Mouse (Mus musculus) cerebellum, postnatal 25 days (tissue): ENCODE data around the gene Lrrc4c.

Experiments used
- DNase-seq, 2 experiments: peaks; one replicate each; pipeline ENCODE4 v3.0.0; 2021; ENCODE audit warnings: mixed read lengths in 2 of 2

Gene Lrrc4c

DNA sequence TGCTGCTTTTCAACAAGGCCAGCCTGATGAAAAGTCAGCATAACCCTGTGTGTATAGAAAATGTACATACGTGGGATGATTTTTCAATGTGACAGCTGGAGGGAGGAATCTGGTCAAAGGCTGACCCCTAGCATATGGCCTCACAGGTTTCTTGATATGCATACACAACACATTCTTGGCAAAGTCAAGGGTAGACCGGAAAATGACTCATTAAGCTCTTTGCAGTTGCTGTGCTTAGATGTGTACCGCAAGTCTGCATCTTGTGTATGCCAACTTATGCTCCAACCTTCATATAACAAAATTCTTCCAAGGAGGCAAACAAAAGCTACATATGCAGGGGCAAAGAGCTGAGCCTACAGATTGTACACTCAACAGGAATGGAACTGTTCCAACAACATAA lies 631.6 kb downstream of the Lrrc4c start:
- DNase-seq = peak; percentile 23 to 41

DNA sequence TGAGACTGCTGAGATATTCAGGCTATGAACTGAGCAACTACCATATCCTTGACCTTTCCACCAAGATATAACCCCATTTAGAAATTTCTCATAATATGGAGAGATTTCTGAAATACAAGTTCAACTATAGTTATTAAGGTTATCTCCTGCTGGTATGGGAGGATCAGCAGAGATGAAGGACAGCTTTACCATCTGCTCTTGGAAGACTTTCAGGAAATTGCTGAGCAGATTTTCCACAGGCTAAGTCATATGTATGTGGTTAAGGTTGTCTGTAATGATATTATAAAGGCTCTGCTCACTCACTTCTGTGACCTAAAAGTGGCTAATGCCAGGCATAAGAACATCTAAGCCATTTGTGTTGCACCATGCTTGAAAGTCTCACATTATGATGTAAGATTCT lies 681.6 kb downstream of the Lrrc4c start:
- DNase-seq = peak in 1 of 2 experiments; percentile 27

DNA sequence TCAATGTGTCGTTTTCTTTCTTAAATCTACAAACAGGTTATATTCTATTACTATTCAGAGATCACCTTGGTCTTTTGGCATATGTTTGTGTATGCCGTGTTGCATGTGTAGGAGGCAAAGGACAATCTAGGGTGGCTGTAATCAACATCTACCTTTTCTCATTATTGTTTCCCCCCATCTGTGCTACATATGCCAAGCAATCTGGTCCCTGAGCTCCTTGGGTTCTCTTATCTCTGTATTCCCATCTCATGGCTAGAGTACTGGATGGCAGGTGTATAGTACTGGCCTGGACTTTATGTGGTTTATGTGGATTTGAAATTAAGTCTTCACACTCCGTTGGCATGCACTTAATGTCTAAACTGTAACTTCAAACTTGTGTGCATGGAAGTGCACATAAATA lies 700.4 kb downstream of the Lrrc4c start:
- peak in 1 of 2 experiments; percentile 61 for DNase-seq

DNA sequence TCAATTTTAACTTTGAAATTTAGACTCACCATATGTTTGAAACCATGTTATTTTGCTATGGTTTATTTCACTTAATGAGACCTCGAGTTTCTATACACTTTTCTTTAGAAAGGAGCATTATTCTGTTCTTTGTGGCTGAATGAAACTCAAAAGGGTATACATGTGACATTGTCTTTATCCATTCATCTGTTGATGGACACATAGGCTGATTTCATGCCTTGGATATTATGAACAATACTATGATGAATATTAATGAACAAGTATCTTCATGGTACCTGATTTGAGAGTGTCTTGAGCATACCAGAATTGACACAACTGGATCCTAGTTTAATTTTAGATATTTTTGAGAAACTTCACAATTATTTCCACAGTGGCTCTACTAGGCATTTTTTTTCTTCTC lies 709.0 kb downstream of the Lrrc4c start:
- no peak for DNase-seq

DNA sequence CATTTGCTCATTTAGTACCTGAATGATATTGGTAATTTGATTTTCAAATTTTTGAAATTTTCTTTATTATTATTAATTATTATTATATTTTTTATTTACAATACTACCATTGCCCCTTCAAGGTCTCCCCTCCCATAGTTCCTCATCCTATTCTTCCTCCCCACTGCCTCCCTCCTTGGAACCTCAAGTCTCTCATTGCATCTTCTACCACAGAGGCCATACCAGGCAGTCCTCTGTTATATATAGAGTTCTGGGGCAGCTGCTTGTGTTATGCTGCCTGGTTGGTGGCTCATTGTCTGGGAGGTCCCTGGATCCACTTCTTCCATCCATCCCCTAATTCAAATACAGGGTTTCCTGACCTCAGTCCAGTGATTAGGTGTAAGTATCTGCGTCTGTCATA lies 709.6 kb downstream of the Lrrc4c start:
- no peak for DNase-seq

DNA sequence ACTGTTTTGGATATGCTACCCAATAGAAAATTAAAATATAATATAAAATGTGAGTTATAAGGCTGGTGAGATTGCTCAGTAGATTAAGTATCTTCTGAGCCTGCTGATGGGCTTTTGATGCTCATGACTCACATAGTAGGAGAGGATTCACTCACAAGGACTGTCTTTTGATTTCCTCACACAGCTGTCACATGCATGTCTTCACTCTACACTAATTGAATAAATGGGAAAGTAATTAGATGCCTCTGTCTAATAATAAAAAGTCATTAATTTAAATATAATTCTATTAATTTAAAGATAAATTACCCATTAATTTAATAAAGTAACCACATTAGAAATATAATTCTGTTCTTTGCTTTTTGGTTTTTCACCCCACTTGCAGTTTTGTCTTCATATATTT lies 718.4 kb downstream of the Lrrc4c start:
- DNase-seq = no peak

DNA sequence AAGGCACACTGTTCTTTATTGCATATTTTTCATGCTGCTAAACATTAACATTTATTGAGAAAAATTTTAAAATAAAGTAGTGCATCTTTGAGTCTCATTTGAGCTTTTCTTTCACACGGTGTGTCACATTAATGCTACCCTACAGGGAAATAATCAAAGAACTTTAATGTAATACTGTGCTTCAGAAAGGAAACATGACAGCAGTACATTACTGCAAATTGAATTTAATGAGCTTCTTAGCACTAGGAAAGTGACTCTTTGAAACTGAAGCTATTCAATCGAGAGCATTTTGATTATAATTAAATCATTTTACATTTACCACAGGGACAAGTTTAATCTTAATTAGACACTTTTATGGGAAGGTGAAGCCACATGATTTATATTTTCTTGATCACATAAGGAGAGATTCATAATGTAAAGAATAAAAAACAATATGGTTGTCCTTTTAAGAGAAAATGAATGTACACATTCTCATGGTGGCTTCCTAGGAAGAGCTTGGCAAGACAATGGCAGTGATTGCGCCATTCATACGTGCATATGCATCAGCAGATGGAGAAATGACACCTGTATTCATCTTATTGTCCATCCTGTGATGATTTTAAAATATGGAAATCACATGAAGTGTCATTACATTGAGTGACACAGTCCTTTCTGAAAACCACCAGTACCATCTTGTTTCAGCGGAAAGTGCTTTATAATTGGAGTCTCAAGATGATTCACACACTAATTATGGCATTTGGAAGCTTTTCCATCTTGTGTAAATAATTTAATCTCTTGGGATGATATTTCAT lies 719.2 kb downstream of the Lrrc4c start:
- no peak for DNase-seq

DNA sequence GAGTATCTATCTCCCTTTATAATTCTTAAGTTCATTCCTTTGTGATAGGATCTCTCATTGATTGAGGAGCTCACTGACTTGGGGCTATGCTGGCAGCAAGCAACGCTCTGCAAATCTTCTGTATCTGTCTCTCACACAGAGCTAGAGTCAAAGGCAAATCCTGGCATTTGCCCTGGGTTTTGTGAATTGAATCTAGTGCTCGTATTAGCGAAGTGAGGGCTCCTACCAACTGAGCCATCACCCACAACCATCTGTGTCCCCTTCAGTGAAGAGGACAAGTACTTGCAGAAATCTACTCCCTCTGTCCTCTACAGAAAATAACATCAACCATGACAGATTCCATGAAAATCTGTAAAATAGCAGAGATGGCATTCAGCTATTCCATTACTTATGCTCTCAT lies 726.0 kb downstream of the Lrrc4c start:
- peak in 1 of 2 experiments; percentile 11 for DNase-seq

DNA sequence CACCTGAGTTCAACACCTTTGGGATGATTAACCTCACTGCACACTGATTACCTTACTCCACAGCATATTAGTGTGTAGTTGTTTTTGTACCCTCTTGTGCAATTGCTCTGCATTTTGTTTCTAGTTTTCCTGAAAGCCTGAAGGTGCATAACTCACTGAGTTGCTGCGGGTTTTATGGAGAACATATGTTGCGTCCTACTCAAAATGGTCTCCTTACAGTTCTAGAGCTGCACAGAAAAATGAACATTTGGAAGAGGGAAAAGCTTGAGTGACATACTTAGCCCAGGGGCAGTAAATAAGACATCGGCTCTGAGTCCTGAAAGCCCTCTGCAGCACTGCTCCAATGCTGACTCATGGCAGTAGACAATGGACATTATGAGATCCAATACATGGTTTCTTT lies 727.7 kb downstream of the Lrrc4c start:
- no peak for DNase-seq

DNA sequence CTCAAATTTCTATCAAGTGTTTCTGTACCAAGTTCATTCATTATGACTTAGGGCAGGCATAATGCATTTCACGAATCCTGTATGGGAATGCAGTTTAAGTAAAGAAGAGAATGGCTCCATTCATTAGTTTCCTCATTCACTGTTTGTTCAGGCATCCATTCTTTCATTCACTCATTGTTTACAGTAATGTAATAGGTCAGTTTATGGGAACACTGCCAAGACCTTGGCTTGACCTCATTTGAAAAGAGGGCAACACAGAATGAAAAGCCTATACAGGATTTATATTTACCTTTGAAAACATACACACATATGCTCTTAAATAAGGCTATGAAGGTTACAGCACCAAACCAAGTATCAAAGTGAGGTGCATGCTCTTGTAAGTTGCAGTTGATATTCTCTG lies 762.2 kb downstream of the Lrrc4c start:
- no peak for DNase-seq

DNA sequence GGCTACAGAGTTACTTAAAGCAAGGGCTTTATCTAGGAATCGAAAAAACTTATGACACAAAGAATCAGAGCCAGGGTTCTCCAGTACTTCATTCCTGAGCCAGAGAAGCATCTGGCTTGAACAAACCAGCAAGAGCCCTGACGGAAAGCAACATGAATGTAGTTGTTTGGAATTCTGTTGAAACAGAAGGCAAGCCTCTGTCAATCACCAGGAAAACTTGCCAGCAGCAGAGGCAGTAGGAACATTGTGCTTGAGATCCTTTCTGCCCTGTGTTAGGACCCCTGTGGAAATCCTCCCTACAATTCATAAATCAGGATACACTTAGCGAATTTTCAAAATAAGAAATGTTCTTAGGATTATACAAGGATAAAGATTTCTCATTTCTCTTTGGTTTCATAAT lies 780.0 kb downstream of the Lrrc4c start:
- no peak for DNase-seq

DNA sequence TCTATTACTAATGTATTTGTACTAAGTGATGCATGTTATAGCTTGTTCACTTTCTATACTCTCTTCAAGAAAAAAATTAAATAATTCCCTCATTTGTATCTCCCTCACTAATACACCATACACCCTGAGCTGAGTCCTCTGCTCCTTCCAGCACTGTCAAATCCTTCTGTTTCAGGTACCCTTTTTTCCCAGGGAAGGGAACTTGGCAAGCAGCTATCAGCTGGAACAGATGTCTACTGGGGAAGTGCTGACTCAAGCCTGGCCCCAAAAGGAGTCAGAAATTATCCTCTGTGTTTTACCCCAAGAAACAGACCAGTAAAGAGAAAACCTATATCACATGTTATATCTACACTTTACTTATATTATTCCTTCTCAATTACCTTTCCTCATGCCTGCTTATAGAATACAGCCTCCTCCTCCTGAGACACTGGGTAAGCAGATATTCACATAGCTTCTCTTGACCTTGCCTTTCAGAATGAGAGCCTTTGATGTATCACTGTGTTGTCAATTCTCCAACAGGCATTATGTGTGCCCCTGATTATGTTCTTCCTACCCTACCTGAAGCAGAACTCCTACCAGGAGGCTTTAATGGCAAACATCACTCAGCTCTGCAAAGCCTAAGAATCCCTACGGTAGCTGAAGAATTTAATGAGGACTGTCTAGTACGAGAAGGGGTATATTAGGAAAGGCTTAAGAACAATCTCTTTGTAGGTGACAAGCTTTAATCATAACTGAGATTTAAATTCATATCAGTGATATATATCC lies 785.6 kb downstream of the Lrrc4c start:
- DNase-seq = peak in 1 of 2 experiments; percentile 11

DNA sequence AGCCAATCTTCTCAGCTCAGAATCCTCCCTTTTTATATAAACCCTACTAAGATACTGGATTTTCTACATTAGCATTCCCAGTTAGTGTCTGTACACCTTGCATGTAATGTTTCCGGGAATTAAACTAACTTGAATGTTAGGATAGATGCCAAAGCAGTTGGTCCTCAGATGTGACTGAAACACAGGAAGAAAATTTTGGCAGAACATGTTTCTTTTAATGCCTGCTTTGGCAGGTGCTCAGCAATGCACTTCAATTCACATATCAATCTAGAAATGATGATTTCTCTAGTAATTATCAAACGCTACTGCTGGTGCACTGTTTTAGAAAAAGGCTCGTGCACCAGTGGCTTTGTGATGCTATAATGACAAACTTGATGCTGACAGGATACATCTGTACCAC lies 806.3 kb downstream of the Lrrc4c start:
- DNase-seq = peak; percentile 10 to 15

DNA sequence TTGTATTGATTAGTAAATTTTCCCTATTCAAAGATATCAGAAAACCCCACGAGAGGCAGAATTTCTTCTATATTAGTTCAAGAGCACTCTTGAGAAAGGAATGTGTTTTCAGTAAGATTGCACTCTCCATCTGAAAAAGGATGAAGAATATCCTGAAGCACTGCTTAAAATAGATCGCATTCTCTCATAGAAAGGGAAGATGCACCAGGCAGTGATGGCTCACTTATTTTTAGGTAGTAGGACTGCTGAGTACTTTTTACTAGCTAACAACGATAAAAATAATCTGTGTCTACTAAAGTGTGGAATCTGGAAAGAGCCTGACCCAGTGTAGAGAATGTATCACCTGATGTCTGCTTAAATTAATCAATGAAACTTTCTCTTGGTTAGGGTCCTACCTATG lies 820.5 kb downstream of the Lrrc4c start:
- DNase-seq = no peak

DNA sequence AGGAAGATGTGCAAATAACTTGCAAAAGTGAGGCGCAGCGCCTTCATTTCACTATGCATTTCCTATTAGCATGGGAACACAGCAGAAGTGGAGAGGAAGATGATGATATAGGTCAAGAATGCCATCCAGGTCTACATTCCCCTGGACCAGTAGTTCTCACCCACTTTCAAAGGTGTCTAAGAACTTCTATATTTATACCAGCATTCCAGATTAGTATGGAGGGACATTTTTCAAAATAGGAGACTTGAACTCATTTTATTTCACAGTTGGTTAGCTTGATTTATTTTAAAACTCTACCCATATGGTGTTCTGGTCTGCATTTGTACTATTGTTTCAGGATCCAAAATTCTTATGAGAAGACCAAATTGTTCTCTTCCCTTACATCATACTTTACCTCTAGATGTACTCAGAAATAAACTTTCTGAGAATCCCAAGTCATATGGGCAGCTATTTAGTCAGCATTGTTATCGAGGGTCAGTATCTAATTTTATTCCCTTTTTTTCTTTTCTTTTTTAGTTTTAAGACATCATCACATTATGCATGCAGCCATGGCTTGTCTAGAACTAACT lies 833.7 kb downstream of the Lrrc4c start:
- no peak for DNase-seq

DNA sequence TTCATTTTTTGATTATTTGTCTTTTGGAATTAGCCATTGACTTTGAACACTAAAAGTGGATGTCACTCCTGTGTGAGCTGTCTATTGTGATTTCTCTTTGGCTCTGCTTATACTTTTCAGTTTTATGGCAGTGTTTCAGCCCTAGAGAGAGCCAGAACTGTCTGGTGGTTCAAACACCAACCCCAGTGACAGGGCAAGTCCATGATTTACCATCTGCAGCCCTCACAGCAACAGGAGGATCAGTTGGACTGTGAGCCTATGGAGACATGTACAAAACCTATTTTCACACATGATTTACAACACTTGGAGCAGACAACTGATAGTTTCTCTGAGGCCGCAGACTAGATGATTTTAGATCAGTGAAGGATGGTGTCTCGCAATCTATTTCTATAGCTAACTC lies 847.8 kb downstream of the Lrrc4c start:
- DNase-seq = peak in 1 of 2 experiments; percentile 18

DNA sequence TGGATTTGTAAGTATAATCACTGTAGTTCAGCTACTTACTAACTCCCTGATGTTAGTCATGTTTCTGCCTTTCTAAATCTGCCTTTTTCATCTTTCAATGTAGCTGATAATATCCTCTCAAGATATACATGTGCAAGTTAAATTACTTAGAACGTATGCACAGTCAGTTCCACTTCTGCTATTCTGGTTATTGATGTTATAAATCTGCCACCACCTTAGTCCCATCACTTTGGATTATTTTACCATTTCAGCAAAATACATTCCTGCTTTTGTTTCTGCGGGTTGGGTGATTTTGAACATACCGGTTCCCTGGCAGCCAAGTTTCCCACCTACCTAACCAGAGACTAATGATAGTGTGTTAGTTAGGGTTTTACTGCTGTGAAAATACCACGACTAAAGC lies 860.4 kb downstream of the Lrrc4c start:
- no peak for DNase-seq

DNA sequence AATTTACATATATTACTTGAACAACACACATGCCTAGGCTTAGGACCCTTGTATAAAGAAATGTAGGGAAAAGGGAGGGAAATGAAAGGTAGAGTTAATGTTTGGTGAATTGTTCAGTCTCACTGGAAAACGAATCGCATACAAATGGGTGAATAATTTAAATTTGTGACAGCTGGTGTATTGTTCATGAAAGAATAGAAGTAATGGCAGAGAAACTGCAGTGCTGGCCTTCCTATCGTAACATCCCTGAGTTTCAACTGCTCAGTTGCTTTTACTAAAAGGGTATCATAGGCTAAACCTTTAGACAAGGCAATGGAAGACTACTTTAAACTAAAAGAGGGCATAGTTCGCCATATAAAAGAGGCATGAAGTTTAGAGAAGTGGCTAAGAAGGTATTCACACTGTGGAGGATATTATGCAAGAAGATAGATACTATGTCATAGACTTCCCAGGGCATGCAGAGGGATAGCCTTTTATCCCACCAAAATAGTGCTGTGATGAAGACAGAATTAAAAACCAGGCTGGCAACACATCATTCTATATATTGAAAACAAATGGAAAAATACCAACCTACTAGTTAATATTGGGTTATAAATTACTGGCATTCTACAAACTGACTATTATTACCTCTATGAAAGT lies 879.1 kb downstream of the Lrrc4c start:
- no peak for DNase-seq

DNA sequence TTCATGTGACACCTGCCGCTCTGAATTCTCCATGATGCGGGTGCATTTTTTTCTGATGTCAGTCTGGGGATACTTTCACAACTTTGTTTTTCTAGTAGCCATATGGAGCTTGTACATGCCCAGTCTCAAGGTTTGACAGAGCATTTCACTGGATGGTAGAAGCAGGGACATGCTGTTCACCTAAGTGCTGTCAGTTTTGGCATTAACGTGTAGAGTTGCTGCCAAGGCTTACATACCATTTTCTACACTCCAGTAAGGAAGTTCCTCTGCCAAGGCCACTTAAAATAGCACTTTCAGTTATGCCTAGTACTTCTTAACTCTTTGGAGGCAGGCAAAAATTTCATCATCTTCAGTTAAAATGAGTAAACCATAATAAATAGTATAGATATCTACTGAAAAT lies 915.0 kb downstream of the Lrrc4c start:
- peak; percentile 71 to 82 for DNase-seq

DNA sequence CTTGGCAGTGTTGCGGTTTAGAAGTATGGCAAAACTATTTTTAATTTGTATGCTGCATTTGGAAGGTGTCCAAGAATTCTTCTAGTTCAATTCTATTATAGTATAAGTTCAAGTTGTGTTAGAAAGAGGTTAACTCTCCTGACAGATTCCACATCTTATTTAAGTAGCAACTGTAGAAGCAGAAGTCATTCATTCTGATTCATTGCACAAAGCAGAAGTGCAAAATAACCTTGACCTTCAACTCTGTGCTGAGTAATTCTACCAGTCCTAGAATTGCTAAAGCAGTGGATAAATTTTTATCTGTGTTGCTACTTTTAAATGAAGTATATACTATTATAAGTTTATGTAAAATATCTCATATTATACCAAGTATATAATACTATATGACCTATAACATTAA lies 916.1 kb downstream of the Lrrc4c start:
- no peak for DNase-seq

DNA sequence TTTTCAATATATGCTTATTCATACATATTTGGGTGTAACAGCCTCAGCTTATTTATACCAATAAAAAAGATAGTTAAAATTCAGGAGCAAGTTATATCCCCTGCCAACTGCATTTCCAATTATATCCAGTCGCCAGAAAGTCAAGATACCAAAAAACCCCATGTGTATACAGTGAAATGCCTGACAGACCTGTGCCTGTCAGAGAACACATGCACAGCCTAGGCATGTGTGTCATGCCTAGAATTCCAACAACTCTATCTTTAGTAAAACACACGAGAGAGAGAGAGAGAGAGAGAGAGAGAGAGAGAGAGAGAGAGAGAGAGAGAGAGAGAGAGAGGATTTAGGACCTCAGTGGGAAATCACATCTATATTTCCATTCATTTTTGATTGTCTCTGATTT lies 956.7 kb downstream of the Lrrc4c start:
- no peak for DNase-seq

DNA sequence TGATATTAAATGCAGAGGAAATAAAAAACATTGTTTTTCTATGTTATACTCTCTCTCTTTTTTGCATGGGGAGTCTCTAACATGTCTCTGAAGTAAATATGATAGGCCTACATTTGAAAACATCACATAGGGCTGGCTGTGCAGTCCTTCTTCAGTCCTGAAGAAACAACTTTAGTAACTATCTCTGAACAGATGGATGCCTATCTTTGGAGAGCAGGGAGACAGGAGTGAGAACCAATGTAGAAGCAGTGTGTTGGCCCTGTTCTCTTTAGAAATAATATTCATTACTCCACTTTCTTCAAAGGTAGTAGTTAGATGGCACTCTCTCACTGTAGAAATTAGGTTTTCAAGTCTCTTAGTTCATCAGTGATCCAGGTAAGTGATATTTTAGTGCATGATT lies 967.0 kb downstream of the Lrrc4c start:
- DNase-seq = no peak

DNA sequence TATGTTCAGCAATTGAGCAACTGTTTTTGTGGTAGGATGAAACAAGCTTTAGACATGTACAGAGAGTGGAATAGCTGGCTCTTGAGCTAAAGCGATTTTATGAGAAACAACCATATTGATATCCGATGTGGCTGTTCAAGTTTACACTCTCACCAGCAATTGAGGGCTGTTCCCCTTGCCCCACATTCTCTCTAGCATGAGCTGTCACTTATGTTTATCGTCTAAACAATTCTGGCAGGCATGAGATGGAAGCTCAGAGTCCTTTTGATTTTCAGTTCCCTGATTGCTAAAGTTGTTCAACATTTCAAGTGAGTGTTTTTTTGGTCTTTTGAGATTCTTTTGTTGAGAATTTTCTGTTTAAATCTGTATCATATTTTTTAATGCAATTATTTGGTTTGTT lies 976.2 kb downstream of the Lrrc4c start:
- DNase-seq = no peak

DNA sequence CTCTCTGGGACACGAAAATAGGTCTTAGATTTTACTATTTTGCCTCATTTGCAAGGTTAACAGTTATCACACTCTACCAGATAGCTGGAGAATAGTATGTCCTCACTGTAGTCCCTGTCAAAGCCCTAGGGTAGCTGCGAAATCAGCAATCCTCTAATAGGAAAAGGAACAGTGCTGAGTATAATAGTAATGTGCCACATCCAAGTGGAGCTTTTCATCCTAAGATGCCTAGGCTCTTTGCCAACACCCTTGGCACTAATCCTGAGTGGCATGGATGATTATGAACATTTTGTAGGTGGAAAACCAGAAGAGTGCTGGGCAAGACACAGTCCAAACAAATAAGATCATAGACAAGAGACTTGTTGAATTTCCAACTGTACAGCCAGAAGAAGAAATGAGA lies 981.7 kb downstream of the Lrrc4c start:
- peak; percentile 83 to 89 for DNase-seq
